Mouse (Mus musculus): ENCODE measurements at regions not wholly inside any gene's neighbourhood (a gene's known extent, or its start where the extent isn't known, plus 50 kb on each side); places are given as distances from the start of the nearest gene placed in this dataset.

DNA sequence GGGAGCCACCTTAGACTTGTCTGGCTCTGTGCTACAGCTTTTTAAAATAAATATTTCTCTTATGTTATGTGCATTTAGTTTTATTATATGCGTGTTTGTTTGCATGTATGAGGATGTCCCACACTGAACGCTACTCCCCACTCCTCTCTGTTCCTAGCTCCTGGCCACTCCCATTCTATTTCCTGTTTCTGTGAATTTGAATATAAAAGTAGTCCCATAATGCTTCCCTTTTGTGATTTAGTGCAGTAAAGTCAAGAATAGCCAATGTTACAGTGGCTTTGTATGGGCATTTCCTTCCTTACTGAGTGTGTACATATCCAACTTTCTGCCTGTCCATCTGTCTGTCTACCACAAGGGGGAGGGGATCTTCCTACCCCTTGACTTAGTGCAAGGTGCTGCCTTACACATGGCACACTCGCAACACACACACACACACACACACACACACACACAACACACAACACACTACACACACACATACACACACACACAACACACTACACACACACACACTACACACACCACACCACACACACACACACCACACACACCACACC is 61.2 kb upstream of the Shb start:
- Histone ChIP-seq H3K36me3 (ENCODE audit: control insufficient read depth, insufficient read depth) (no peaks in the 10 kb centered on the region), H3K4me3 (ENCODE audit: insufficient read depth, poor library complexity, severe bottlenecking) (no peak overlapping the region), H3ac (ENCODE audit: control insufficient read depth, insufficient read length, low read depth) (no peak overlapping the region), H3K79me3 (ENCODE audit: low read depth) (no peaks in the 10 kb centered on the region), H3K79me2 (ENCODE audit: control insufficient read depth, insufficient read depth) (no peaks in the 10 kb centered on the region), H3K27me3 (ENCODE audit: control insufficient read depth, insufficient read depth, insufficient read length) (peaks cover 56% of the 10 kb centered on the region)
- TF ChIP-seq FOSL1 (IDR thresholded peaks at IDR 0.05; ENCODE audit: insufficient read depth, low read length, poor library complexity, severe bottlenecking), result no peak
- TF ChIP-seq USF1 (IDR thresholded peaks at IDR 0.05; ENCODE audit: low read depth), result no peak
- no peak for TF ChIP-seq MYOD1 (IDR thresholded peaks at IDR 0.05; ENCODE audit: control insufficient read depth, insufficient read length, low read depth)
- no peak for TF ChIP-seq CEBPB (IDR thresholded peaks at IDR 0.05; ENCODE audit: low read depth)
- no peak for TF ChIP-seq MYOG (IDR thresholded peaks at IDR 0.05; ENCODE audit: control insufficient read depth, extremely low read depth, insufficient read length)
- TF ChIP-seq CTCF (IDR thresholded peaks at IDR 0.05; ENCODE audit: control insufficient read depth, insufficient read depth, insufficient read length), result no peak
- no peak for TF ChIP-seq MAX (IDR thresholded peaks at IDR 0.05)

DNA sequence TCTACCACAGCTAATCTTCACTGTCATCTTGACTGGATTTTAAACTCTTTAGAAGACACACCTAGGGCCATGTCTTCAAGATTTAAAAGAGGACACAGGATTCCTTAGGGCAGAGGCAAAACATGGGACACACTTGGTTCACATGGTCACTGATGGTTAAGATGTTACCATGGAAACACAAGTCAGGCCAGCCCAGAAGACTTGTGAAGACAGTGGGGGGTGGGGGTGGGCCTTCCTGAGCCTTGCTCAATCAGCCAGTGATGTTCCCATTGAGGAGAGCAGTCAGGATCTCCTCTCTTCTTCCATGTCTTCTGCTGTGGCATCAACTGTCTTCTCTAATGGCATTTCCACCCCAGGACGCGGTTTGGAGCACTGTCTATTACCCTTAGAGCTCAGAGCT is 60.5 kb upstream of the Shb start:
- Histone ChIP-seq H3K27me3 (ENCODE audit: control insufficient read depth, insufficient read depth, insufficient read length) (peaks cover 59% of the 10 kb centered on the region), H3K36me3 (ENCODE audit: control insufficient read depth, insufficient read depth) (no peaks in the 10 kb centered on the region), H3K79me2 (ENCODE audit: control insufficient read depth, insufficient read depth) (no peaks in the 10 kb centered on the region), H3K79me3 (ENCODE audit: low read depth) (no peaks in the 10 kb centered on the region), H3K4me3 (ENCODE audit: insufficient read depth, poor library complexity, severe bottlenecking) (no peak overlapping the region), H3ac (ENCODE audit: control insufficient read depth, insufficient read length, low read depth) (no peak overlapping the region)
- TF ChIP-seq USF1 (IDR thresholded peaks at IDR 0.05; ENCODE audit: low read depth) (no peak), FOSL1 (IDR thresholded peaks at IDR 0.05; ENCODE audit: insufficient read depth, low read length, poor library complexity, severe bottlenecking) (no peak), MYOD1 (IDR thresholded peaks at IDR 0.05; ENCODE audit: control insufficient read depth, insufficient read length, low read depth) (no peak), MAX (IDR thresholded peaks at IDR 0.05) (no peak), CEBPB (IDR thresholded peaks at IDR 0.05; ENCODE audit: low read depth) (no peak), CTCF (IDR thresholded peaks at IDR 0.05; ENCODE audit: control insufficient read depth, insufficient read depth, insufficient read length) (no peak), MYOG (IDR thresholded peaks at IDR 0.05; ENCODE audit: control insufficient read depth, extremely low read depth, insufficient read length) (no peak)

DNA sequence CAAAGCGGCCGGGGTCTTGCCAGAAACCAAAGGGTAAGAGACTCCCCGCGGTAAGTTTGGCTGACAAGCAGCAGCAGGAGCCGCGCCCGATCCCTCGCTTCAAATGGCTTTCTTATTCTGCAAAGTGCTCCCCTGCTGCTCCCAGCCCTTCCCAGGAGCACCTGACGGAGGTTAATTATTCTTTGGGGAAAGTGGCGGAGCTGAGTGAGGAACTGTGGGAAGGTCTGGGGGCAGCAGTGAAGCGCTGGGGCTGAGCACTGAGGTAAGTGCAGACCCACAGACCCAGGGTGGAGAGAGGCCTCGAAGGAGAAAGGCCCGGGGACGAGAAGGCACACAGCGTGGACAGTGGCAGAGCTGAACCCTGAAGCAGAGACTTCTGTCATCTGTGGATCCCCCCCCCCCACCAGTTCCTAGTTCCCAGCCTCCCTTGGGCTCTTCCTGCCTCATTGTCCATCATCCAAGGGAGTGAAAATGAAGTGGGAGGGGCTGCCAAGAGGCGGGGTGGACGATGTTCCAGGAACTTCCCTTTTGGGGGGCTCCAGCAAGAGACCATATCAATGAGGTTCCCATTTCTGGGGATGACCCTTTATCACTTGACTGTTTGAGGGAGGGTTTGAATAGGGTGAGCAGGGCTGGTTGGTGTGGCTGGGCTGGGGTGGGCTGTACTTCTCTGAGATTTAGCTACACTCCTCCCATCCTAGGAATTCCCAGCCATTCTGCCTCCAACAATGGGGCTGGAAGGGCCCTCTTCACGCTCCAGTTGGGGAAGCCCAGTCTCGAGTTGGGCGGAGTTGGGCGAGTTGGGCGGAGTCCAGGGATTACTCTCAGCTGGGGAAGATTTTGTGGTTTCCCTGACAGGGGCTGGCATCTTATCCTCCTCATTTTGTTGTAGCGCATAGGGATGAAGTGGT is 59.4 kb upstream of the Shb start:
- Histone ChIP-seq H3K79me2 (ENCODE audit: control insufficient read depth, insufficient read depth) (no peaks in the 10 kb centered on the region), H3ac (ENCODE audit: control insufficient read depth, insufficient read length, low read depth) (no peak overlapping the region), H3K36me3 (ENCODE audit: control insufficient read depth, insufficient read depth) (no peaks in the 10 kb centered on the region), H3K27me3 (ENCODE audit: control insufficient read depth, insufficient read depth, insufficient read length) (peaks cover 59% of the 10 kb centered on the region), H3K4me3 (ENCODE audit: insufficient read depth, poor library complexity, severe bottlenecking) (no peak overlapping the region), H3K79me3 (ENCODE audit: low read depth) (no peaks in the 10 kb centered on the region)
- TF ChIP-seq MYOG (IDR thresholded peaks at IDR 0.05; ENCODE audit: control insufficient read depth, extremely low read depth, insufficient read length) (no peak), MYOD1 (IDR thresholded peaks at IDR 0.05; ENCODE audit: control insufficient read depth, insufficient read length, low read depth) (no peak), MAX (IDR thresholded peaks at IDR 0.05) (no peak), CTCF (IDR thresholded peaks at IDR 0.05; ENCODE audit: control insufficient read depth, insufficient read depth, insufficient read length) (no peak), CEBPB (IDR thresholded peaks at IDR 0.05; ENCODE audit: low read depth) (no peak), FOSL1 (IDR thresholded peaks at IDR 0.05; ENCODE audit: insufficient read depth, low read length, poor library complexity, severe bottlenecking) (no peak), USF1 (IDR thresholded peaks at IDR 0.05; ENCODE audit: low read depth) (no peak)

GRCm38 (mm10) chr4:45590836-45591235 is 58.6 kb upstream of the Shb start:
- no peaks in the 10 kb centered on the region for H3K79me3 ChIP-seq (ENCODE audit: low read depth)
- no peaks in the 10 kb centered on the region for H3K36me3 ChIP-seq (ENCODE audit: control insufficient read depth, insufficient read depth)
- no peaks in the 10 kb centered on the region for H3K79me2 ChIP-seq (ENCODE audit: control insufficient read depth, insufficient read depth)
- TF ChIP-seq CEBPB (IDR thresholded peaks at IDR 0.05; ENCODE audit: low read depth) (no peak), MYOD1 (IDR thresholded peaks at IDR 0.05; ENCODE audit: control insufficient read depth, insufficient read length, low read depth) (no peak), MAX (IDR thresholded peaks at IDR 0.05) (no peak), USF1 (IDR thresholded peaks at IDR 0.05; ENCODE audit: low read depth) (no peak), MYOG (IDR thresholded peaks at IDR 0.05; ENCODE audit: control insufficient read depth, extremely low read depth, insufficient read length) (no peak), CTCF (IDR thresholded peaks at IDR 0.05; ENCODE audit: control insufficient read depth, insufficient read depth, insufficient read length) (no peak), FOSL1 (IDR thresholded peaks at IDR 0.05; ENCODE audit: insufficient read depth, low read length, poor library complexity, severe bottlenecking) (no peak)
- H3K4me3 ChIP-seq (ENCODE audit: insufficient read depth, poor library complexity, severe bottlenecking), result no peak overlapping the region
- peaks cover 61% of the 10 kb centered on the region for H3K27me3 ChIP-seq (ENCODE audit: control insufficient read depth, insufficient read depth, insufficient read length)
- H3ac ChIP-seq (ENCODE audit: control insufficient read depth, insufficient read length, low read depth), result no peak overlapping the region

- no peak overlapping the region for H3K4me3 ChIP-seq (ENCODE audit: insufficient read depth, poor library complexity, severe bottlenecking)
- H3K36me3 ChIP-seq (ENCODE audit: control insufficient read depth, insufficient read depth), result no peaks in the 10 kb centered on the region
- no peaks in the 10 kb centered on the region for H3K79me3 ChIP-seq (ENCODE audit: low read depth)
- H3K79me2 ChIP-seq (ENCODE audit: control insufficient read depth, insufficient read depth), result no peaks in the 10 kb centered on the region
- TF ChIP-seq USF1 (IDR thresholded peaks at IDR 0.05; ENCODE audit: low read depth) (no peak), CEBPB (IDR thresholded peaks at IDR 0.05; ENCODE audit: low read depth) (no peak), CTCF (IDR thresholded peaks at IDR 0.05; ENCODE audit: control insufficient read depth, insufficient read depth, insufficient read length) (no peak), MYOG (IDR thresholded peaks at IDR 0.05; ENCODE audit: control insufficient read depth, extremely low read depth, insufficient read length) (no peak), FOSL1 (IDR thresholded peaks at IDR 0.05; ENCODE audit: insufficient read depth, low read length, poor library complexity, severe bottlenecking) (no peak), MAX (IDR thresholded peaks at IDR 0.05) (no peak), MYOD1 (IDR thresholded peaks at IDR 0.05; ENCODE audit: control insufficient read depth, insufficient read length, low read depth) (no peak)
- no peak overlapping the region for H3ac ChIP-seq (ENCODE audit: control insufficient read depth, insufficient read length, low read depth)
- peaks cover 82% of the 10 kb centered on the region for H3K27me3 ChIP-seq (ENCODE audit: control insufficient read depth, insufficient read depth, insufficient read length)
Observed at GRCm38 (mm10) chr4:45588322-45588721, 56.1 kb upstream of the Shb start.
